Mouse (Mus musculus): ENCODE results near the gene Elovl7.
A peak's percentile ranks its signal among the peaks of the same experiment; 100 is the strongest.

Elovl7 gene

DNA sequence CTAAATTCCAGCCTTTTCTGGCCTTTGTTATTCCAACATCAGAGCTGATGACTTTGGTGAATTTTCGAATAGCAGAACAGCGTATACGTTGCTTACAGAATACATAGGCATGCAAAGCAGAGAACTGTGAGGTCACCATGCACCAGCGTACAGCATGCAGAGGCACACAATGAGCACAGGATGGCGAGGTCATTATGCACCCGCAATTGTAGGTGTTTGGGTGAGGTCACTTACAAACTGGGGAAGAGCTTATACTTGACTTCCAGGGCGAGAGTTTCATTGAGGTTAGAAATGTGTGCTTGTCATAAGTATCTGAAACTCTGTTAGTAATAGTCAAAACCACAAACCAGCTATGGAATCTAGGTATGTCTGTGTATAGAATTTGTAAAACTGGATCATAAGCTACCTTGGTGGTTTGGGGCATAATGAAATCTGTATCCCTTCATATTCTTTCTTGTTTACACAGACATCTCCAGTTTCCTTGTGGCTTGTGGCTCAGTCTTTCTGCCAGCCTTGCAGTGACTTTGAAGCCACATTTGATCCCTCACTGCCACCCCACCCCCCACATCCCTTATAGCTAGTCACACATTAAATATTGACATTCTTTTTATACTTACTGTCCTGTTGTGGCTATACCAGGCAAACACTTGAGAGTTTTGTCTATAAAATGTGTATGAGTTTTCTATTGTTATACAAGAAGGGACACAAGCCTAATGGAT, 88.9 kb downstream of the Elovl7 start:
- no peak for DNase-seq (ENCODE audit: low spot score)

DNA sequence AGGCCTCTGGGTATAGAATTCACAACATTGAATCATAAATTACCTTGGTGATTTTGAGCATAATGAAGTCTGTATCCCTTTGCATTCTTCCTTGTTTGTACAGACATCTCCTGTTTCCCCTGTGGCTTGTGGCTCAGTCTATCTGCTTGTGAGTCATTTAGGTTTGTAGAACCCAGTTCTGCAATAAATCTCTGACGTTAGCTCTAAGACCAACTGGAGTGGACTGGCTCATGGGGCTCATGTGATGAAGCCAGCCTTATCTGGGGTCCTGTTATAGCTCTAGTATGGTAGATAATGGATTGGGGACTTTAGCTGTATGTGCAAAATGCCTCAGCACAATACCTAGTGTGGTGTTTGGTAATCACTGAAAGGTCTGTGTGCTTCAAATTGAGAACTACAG, 89.6 kb downstream of the Elovl7 start:
- no peak for DNase-seq (ENCODE audit: low spot score)

DNA sequence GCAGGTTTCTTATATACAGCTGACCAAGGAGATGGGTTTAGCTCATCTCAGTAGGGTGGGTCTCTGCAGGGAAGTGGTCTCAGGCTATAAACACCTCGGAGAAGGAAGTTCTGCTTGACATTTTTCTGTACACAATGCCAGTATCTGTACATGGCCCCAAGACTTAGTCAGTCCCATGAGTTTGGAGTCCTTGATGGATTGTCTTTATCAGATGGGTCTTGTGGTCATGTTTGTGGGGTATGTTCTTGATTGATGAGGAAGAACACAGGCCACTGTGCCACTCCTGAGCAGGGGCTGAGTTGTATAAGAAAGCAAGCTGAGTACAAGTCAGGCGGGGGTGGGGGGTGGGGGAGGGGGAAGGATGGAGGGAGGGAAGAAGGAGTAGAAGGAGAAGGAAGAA, 90.5 kb downstream of the Elovl7 start:
- no peak for DNase-seq (ENCODE audit: low spot score)

DNA sequence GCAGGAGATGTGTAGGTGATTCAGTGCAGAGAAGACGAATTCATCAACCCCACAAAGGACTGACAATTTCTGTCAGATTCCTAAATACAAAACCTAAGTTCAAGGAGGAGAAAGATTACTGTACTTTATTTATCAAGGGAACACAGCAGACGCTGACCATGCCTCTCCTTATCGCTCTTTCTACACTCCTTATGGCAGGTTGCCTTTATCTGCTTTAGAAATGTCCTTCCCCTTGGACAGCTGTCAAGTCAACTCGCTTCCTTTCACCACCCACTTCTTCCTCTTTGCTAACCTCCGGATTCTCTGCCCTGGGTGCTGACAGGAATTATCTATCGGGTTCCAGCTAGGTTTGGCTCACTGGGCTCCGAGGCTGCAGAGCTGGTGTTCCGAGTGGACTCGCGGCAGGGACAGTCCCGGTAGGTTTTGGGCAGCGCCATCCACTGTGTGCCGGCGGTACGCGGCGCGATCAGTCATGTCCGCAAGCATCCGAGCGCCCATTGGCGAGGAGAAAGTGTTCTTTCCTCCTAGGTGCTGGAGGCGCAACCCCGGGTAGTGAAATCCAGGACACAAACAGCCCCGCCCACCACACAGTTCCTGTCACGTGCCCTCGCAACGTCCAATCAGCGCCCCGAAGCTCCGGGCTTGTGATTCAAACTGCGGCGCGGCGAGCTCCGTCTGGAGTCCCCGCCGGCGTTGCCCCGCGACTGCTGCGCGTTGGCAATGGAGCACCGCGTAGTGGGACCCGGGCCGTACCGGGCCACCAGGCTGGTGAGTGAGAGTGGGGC, 101.7 kb downstream of the Elovl7 start, which contains the start of gene Depdc1b:
TSS of gene Depdc1b (plus strand) at position 631 of the 785 bp plus-strand sequence.
- peak; percentile 97 for DNase-seq (ENCODE audit: low spot score)

DNA sequence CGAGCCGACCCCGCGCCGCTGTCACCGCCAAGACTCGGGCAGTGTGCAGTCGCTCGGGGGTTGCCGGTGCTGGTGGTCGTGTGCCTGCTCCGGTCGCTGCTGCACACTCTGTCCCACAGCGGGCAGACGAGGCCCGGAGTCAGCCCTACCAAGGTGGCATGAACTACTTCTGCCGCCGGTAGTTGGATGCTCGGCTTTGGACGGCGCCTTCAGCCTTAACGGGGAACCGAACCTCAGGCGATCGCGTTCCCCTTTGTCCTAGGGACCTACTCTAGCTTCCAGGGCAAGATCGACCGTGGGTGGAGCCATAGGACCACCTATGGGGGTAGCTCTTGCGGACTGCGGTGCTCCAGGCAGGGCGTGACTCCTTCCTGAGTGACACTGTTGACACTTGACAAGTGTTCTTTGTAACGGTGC, 102.3 kb downstream of the Elovl7 start:
- DNase-seq (ENCODE audit: low spot score): no peak

DNA sequence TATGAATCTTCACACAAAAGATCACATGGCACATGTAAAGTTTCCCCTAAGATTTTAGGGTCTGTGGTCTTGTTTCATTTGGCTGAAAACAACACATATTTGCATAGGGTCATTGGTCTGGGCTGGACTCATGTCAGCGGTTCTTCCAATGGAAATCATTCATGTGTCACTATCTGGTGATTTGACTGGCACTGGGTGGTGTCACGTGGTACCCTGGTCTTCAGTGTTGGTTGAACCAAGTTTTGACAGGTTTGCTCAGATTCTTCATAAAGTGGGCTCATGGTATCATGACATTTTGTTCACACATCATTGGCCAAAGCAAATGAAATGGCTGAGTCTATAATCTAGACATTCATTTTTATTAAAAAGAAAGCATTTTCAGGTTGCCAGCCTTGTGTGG, 103.2 kb downstream of the Elovl7 start:
- DNase-seq (ENCODE audit: low spot score): no peak

DNA sequence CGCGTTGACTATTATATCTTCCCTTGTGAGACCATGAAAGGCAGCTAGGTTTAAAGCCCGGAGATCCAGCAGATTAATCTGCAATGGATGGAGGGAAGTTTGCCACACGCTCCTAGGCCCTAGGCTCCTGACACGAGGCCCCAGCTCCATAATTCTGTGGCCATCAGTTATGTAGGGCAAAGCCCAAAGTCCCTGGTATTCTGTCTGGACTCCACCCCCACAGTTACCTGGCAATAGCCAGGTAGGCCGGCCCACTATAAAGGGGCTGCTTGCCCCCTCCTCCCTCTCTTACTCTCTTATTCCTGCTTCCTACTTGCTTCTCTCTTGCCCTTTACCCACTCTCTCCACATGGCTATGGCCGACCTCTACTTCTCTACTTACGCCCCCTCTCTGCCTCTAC, 104.8 kb downstream of the Elovl7 start:
- no peak for DNase-seq (ENCODE audit: low spot score)

DNA sequence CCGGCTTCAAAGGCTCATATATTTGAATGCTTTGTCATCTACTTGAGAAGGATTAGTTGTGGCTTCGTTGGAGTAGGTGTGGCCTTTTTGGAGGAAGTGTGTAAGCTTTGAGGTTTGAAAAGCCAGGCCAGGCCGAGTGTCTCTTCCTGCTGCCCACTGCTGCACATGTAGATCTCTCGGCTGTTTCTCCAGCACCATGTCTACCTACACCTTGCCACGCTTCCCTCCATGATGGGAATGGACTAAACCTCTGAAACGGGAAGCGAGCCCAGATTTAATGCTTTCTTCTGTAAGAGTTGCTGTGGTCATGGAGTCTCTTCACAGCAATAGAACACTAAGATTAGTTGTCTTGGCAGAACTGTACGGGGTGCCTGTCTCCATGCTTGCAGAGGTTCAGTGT, 106.0 kb downstream of the Elovl7 start:
- DNase-seq (ENCODE audit: low spot score): no peak

DNA sequence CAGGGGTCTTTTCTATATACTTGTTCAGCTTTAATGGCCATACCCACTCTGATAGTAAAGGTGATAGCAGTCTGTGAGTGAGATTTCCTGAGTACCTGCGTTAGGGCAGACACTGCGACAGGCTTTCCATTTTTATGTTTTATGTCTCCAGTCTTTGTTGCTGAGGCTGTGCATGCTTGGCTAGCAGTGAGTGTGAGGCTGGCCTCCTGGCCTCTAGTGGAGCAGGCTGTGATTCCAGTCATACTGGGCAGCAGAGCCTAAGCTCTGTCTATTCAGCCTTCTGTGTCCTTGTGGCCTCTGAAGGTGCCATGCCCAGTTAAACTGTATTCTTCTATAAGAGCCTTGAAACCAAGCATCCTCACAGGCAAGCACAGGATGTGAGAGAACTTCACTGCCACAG, 108.3 kb downstream of the Elovl7 start:
- no peak for DNase-seq (ENCODE audit: low spot score)

DNA sequence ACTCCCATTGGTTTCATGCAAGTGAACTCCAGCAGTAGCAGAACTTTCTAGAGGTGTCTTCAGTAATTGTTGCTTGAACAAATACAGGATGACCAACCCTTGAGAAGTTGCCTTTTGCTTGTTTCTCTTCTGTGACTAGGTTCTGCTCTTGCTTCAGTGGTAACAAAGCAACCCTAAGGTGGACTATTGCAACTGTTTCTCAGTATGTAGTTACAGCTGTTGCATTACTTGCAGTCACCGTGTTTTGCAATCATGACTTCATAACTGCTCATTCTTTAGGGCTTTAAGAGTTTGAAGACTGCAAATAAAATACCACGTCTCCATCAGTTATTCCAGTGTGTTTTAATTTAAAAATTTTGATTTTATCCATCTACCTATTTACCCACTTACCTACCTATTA, 109.1 kb downstream of the Elovl7 start:
- no peak for DNase-seq (ENCODE audit: low spot score)

DNA sequence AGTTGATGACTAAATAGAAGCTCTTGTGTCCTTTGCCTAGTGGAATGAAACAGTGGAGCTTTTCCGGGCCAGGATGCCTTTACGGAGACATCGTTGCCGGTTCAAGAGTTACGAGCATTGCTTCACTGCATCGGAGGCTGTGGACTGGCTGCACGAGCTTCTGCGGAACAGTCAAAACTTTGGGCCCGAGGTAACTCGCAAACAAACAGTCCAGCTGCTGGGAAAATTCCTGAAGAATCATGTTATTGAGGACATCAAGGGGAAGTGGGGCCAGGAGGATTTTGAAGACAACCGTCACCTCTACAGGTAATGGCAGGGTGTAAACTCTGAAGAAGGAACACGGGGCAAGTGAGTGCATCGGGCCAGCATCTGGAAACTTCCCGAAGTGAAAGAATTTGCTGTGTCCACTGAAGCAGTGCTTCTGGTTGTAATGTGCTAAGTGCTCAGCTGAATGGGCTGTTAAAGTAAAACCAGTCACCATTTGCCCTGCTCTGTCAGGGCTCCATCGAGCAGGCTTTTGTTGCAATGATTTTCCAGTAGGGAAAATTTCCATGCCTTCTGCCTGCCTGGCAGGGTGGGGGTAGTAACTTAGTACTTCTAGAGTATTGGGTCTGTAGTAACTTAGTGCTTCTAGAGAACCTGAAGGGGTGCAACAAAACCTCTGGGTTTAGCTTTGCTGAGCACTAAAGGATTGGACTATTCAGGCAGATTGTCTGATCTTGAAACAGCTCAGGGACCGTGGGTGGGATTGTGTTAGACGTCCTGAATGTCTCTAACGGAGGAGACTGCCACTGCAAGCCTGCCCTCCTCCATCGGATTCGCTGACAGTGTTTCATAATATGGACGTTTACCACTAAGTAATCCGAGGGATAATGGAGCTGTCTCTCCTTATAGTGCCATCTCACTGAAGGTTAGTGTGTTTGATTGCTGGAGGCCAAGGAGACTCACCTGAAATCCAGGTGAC, 109.9 kb downstream of the Elovl7 start:
- DNase-seq (ENCODE audit: low spot score): no peak

DNA sequence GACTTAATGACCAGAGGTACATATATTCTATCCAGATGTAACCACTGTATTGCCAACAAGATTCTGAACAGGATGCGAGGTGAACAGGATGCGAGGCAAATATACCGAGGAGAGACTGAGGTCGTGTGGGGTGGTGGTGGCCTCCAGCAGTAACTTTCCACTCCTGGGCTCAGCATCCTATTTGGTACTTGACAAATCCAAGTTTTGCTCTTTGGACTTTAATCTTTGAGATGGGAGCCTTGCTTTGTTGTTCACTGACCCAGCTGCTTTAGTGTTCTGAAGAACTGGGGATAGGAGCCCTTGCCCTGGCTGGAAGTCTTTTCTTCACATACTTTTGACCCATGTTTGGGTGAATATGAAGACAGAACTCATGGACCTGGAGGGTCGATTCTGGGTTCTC, 111.7 kb downstream of the Elovl7 start:
- DNase-seq (ENCODE audit: low spot score): no peak

DNA sequence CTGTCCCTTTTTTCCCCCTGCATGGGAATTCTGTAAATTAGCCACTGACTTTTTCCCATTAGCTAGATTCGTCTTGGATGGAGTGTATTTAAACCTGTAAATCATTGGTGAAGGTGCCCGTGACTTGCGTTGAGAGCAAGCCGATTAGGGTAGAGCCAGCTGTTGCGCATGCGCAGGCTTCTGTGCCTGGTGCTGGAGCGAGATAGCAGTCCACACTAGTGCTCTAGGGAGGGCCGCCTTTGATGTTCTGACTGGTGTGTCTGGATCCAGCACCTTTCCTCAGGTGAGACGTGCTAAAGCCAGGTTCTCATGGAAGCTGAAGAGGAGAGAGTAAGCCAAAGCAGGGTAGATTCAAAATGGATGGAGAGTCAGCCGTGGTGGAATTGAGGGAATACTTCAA, 112.1 kb downstream of the Elovl7 start:
- DNase-seq (ENCODE audit: low spot score): no peak

DNA sequence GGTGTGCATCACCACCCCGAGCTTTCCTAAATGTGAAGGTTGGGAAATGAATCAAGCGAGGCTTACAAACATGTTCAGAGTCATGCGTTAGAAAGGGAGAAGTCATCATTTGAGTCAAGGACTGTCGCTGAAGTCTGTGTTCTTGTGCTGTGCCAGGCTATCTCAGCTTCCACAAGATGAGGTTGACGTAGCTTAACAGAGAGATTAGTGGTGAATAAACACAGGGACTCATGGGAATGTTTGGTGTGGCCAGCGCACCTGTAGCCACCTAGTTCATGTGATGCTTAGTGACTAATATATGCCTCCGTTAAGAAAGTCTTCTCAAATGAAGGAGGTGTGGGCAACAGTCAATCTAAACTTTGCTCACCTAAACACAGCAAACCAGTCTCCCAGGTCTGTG, 112.8 kb downstream of the Elovl7 start:
- DNase-seq (ENCODE audit: low spot score): no peak

DNA sequence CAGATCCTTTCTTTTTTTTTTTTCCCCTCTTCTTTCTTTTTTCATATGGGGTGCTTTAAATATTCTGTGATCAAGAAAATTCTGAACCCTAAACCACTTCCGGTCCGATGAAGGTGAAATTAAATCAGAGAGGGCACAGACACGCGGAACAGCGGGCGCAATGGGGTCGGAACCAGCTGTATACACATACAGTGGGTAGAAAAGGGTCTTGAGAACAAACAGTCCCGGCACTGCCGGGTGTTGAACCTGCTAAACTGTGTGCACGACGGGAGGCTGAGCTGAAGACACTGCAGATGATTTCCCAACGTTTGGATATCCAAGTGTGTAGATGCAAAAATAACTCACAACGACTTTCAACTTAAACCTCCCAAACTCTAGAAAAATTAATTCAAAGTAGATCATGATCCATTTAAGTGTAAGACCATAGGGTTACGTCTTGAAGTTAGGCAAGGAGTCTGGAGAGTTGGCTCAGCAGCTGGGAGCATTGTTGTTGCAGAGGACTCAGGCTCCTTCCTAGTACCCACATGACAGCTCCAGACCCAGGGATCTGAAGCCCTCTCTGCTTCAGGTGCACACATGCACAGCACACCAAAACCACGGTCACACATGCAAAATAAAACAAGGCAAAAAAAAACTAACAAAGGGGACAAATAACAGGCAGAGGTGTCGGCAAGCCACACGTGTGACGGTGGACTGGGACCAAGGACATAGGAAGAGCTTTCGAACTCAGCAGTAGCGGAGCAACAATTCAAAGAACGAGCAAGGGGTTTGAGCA, 114.4 kb downstream of the Elovl7 start:
- no peak for DNase-seq (ENCODE audit: low spot score)

DNA sequence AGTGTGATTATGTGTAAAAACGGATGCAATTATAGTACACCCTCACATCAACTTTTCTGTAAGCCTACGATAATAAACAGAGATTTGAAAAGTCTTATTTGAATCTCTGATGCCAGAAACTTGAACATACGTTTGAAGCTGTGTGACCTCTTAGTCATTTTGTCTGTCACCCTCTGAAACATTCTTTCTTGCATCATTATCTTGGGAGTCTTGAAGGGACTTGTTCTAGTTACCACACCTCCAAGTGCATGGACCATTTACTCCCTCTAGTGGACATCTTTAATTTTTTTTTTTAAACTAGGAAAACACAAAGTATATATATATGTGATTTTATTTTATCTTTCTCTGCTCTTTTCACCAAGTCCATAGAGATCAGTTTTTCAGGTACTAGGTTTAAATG, 115.5 kb downstream of the Elovl7 start:
- no peak for DNase-seq (ENCODE audit: low spot score)

All from testis, postnatal 10 days (tissue).